Mouse (Mus musculus) telencephalon, adult 2 months (tissue): ENCODE data around the gene Gm614.

Experiments used
- DNase-seq: peaks from one replicate; pipeline ENCODE4 v3.0.0-alpha.2; 2011; ENCODE audit warnings: low read depth, low spot score

Gm614 gene

GRCm38 (mm10) chrX:101260441-101261325, 3.1 kb downstream of the Gm614 start:
- no peak for DNase-seq

GRCm38 (mm10) chrX:101256603-101257002, 7.2 kb downstream of the Gm614 start:
- DNase-seq: no peak

- no peak for DNase-seq
These were observed 9.1 kb downstream of the Gm614 start for GRCm38 (mm10) chrX:101254740-101255139.

GRCm38 (mm10) chrX:101253952-101254729, 9.7 kb downstream of the Gm614 start, which contains the start of gene Foxo4:
Gene Foxo4 (plus strand): TSS chrX:101254528.
- peak; percentile 89 for DNase-seq

- DNase-seq: no peak
These were observed 18.8 kb downstream of the Gm614 start for GRCm38 (mm10) chrX:101245011-101245410.

- no peak for DNase-seq
These were observed 41.0 kb downstream of the Gm614 start for GRCm38 (mm10) chrX:101222796-101223162.

GRCm38 (mm10) chrX:101221834-101222795, 41.7 kb downstream of the Gm614 start, which contains the start of gene Snx12:
Gene Snx12 (minus strand): TSS chrX:101222563.
- DNase-seq: peak; percentile 93
